ENCODE assay signal across 10 mouse cellular contexts in genomic region chr16:90812086-90812485, GRCm38 (mm10). TPM values are rescaled to one million over a fixed set of nuclear protein-coding genes. Genes with fewer than 3 reads are reported as not detected.
"Had no signal": no experiment of that assay in that cellular context is flagged by ENCODE, and none has a peak within 500 bp of the region (broad histone marks: within the 10 kb centered on the region; RNA-seq: fewer than 3 reads in every experiment).

No protein-coding gene starts in this region.

- DNase-seq: lung, adult 2 months; lung, postnatal 14 days; lung, postnatal 36 days; right cerebral cortex, postnatal 14 days; thymus, adult 2 months; thymus, postnatal 25 days; thymus, postnatal 4 days had no signal

RNA-seq across cellular contexts. Expression of gene Eva1c, which starts 14.4 kb away (rescaled TPM):
- total RNA-seq: megakaryocyte progenitor cell, adult 5-6 weeks; monocyte, adult 5-6 weeks; neutrophil, adult 5-6 weeks had no signal
